Mouse (Mus musculus) limb, embryonic 11.5 days (tissue): Measurements from ENCODE around the gene Plod2. TPM values are rescaled to one million over a fixed set of nuclear protein-coding genes. Genes with fewer than 3 reads are reported as not detected.

Experiments
- ATAC-seq: fragments of 200-750 bp; cut with Nextera tagmentation; 2 replicates; pipeline ENCODE4 v1.8.0; 2017; ENCODE audit warnings: low read depth; ENCODE audit not compliant: insufficient number of reproducible peaks, low FRiP score, low TSS enrichment
- DNase-seq: peaks from one replicate; pipeline ENCODE4 v3.0.0-alpha.2; 2015; ENCODE audit warnings: low spot score
- H3K27ac ChIP-seq: fragments of 300-500 bp; sonication (generic); replicated peaks from 2 replicates; pipeline ENCODE4 v1.5.1; 2014; ENCODE audit warnings: low read depth, mild to moderate bottlenecking, low read length
- H3K27me3 ChIP-seq: fragments of 300-500 bp; sonication (generic); 2 replicates; pipeline ENCODE4 v1.6.1; 2014; ENCODE audit warnings: mild to moderate bottlenecking, low read length, mixed read lengths; ENCODE audit not compliant: control insufficient read depth, insufficient read depth
- H3K36me3 ChIP-seq: fragments of 300-500 bp; sonication (generic); 2 replicates; pipeline ENCODE4 v1.6.1; 2014; ENCODE audit warnings: mild to moderate bottlenecking, low read length, moderate library complexity, mixed read lengths; ENCODE audit not compliant: control insufficient read depth, insufficient read depth
- H3K4me1 ChIP-seq: fragments of 300-500 bp; sonication (generic); 2 replicates; pipeline ENCODE4 v1.6.1; 2014; ENCODE audit warnings: low read length, mixed read lengths; ENCODE audit not compliant: control insufficient read depth, insufficient read depth
- H3K4me2 ChIP-seq: fragments of 300-500 bp; sonication (generic); 2 replicates; pipeline ENCODE4 v1.6.1; 2014; ENCODE audit warnings: low read depth, mild to moderate bottlenecking, moderate library complexity; ENCODE audit not compliant: severe bottlenecking
- H3K4me3 ChIP-seq: fragments of 300-500 bp; sonication (generic); 2 replicates; pipeline ENCODE4 v1.5.1; 2014; ENCODE audit warnings: low read depth, low read length
- H3K9ac ChIP-seq: fragments of 300-500 bp; sonication (generic); 2 replicates; pipeline ENCODE4 v1.6.1; 2014; ENCODE audit warnings: mild to moderate bottlenecking, low read length
- H3K9me3 ChIP-seq: fragments of 300-500 bp; sonication (generic); 2 replicates; pipeline ENCODE4 v1.6.1; 2016; ENCODE audit warnings: low read length; ENCODE audit not compliant: control insufficient read depth
- WGBS: fragments of 180-500 bp; shearing (Covaris S2); extraction: QIAGEN DNeasy Blood & Tissue Kit; methylation state at CpG from one replicate; pipeline ENCODE4 v1.1.7; 2014; 5-methylcytosine and 5-hydroxymethylcytosine counted together
- polyA plus RNA-seq: library from polyadenylated mRNA; unstranded; fragments of >200 nt; fragmentation: Nextera tagmentation; extraction: Ambion mirVana; gene quantifications from 2 replicates; pipeline ENCODE4 v1.2.1, GENCODE M21; 2014

Plod2 gene
- polyA plus RNA-seq, 1 experiment from 2014 or later: 47.8 TPM

DNA sequence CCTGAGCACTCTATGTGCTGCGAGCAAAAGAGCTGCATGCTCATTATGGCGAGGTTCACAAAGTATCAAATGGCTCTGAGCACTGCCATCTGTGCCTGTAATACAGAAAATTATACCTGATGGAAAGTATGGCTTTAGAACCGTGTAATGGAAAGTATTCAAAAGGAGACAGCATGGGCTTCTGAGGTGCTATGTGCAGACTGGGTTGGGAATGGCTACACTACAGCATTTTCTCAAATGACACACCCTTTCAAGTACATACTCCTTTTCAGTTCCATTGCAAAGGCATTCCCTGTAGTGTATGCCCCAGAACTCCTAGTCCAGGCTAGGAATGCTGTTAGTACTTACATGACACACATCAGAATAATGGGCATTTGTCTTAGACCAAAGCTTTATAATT is 12.0 kb upstream of the Plod2 start:
- ATAC-seq (no peak), DNase-seq (no peak)
- H3K9ac ChIP-seq: no peak overlapping the region
- H3K27ac ChIP-seq: no peak overlapping the region
- H3K4me3 ChIP-seq: no peak overlapping the region
- no peaks in the 10 kb centered on the region for H3K27me3 ChIP-seq
- no peaks in the 10 kb centered on the region for H3K9me3 ChIP-seq
- H3K36me3 ChIP-seq: no peaks in the 10 kb centered on the region
- WGBS: 77% methylated on average over 3 of the region's 3 CpGs
- H3K4me1 ChIP-seq: no peaks in the 10 kb centered on the region
- no peak overlapping the region for H3K4me2 ChIP-seq

DNA sequence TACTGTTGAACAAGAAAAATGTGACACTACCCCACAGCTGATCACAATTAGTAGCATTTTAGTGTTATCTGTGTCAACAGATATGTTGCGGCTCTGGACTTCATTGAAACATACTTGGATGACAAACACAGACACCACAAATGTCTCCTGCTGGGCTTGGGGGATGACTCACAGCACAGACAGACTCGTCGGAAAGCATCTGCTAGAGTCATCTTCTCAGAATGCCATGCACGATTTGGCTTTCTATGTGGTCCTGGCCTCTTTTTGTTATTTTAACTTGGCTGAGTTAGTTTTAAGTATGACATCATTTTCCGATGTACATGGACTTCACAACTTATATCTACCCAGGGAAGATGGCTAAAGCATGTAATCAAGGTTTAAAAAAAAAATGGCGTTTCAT is 4.3 kb upstream of the Plod2 start:
- no peak overlapping the region for H3K4me2 ChIP-seq
- H3K9ac ChIP-seq: no peak overlapping the region
- H3K4me3 ChIP-seq: no peak overlapping the region
- H3K36me3 ChIP-seq: no peaks in the 10 kb centered on the region
- WGBS: 91% methylated on average over 6 of the region's 6 CpGs
- no peak overlapping the region for H3K27ac ChIP-seq
- no peaks in the 10 kb centered on the region for H3K4me1 ChIP-seq
- H3K9me3 ChIP-seq: no peaks in the 10 kb centered on the region
- DNase-seq (no peak), ATAC-seq (no peak)
- H3K27me3 ChIP-seq: no peaks in the 10 kb centered on the region

DNA sequence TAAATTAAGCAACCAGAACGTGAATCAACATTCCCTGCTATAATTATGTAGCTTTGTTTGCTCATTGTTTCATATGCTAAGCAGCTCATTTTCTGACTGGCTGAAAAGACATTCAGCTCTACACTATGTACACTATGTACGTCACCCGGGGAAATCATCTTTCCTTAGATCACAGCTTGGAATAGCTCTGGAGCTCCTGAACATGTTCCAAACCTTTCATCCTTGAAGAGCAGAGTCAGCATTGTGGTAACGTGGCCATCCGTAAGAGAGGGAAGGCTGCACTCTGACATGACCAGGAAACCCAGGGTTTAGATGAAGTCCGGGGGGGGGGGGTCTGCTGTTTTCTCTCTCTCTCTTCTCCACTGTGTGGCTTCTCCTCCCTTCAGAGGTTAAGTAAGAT is 3.8 kb upstream of the Plod2 start:
- H3K27me3 ChIP-seq: no peaks in the 10 kb centered on the region
- no peaks in the 10 kb centered on the region for H3K9me3 ChIP-seq
- H3K4me3 ChIP-seq: no peak overlapping the region
- ATAC-seq (no peak), DNase-seq (no peak)
- no peaks in the 10 kb centered on the region for H3K4me1 ChIP-seq
- no peak overlapping the region for H3K27ac ChIP-seq
- H3K4me2 ChIP-seq: no peak overlapping the region
- no peak overlapping the region for H3K9ac ChIP-seq
- no peaks in the 10 kb centered on the region for H3K36me3 ChIP-seq
- WGBS: 93% methylated on average over 6 of the region's 6 CpGs

DNA sequence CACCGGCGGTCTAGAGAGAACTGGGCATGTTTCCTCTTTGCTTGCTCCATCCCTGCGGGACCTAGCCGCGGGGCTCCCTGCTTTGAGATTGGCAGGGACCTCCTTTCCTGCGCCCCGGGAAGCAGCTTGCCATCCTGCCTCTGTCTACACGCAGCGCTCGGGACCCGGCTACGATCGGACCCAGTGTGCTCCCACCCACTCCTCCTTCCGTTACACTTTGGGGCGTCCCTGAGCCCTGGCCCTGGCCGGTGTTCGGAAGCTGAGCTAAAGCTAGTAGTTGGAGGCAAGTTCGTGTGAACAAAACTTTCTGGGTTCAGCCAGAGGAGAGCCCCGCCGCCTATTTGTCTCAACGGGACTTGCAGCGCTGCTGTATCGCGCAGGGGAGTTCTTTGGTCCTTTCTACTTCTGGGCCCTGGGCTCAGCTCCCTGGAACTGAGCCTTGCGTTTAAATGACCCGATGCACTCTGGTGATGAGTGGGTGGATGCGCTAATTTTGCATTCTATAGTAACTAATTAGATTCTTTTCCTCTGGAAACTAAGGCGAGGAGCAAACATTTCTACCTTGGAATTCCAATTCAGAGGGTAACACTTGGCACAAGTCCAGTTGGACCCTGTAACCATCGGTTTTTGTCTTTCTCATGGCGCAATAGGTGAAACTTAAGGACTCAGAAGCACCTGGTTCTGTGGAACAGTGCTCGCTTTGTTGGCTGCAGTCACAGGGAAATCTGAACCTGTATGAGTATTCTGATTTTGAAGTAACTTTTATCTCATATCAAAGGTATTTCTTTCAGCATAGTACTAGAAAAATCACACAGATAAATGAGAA is 781 bp downstream of the Plod2 start:
- no peaks in the 10 kb centered on the region for H3K36me3 ChIP-seq
- H3K9ac ChIP-seq: peak overlapping the region; percentile 92
- peak overlapping the region; percentile 76 for H3K4me3 ChIP-seq
- DNase-seq (peak; percentile 77), ATAC-seq (peak; percentile 49)
- peaks cover 8% of the 10 kb centered on the region for H3K4me1 ChIP-seq
- H3K27me3 ChIP-seq: no peaks in the 10 kb centered on the region
- 3% methylated on average over 29 of the region's 31 CpGs for WGBS
- H3K9me3 ChIP-seq: no peaks in the 10 kb centered on the region
- peak overlapping the region; percentile 76 for H3K27ac ChIP-seq
- peak overlapping the region; percentile 62 for H3K4me2 ChIP-seq

DNA sequence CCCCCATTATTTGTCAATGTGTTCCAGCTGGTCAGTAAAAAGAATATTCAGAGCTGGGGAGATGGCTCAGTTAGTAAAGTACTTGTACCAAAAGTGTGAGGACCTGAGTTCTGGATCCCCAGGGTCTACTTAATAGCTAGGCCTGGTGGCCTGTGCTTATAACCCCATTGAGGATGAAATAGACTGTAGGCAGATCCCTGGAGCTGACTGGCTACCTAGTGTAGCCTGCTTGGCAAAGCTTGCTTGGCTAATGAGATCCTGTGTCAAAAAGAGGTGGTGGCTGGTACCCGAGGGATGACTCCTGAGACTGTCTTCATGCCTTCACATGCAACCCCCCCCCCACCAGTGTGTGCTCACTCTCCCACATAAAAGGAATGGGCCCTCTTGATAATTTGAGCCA is 2.1 kb downstream of the Plod2 start:
- Histone ChIP-seq H3K27ac (no peak overlapping the region), H3K9me3 (no peaks in the 10 kb centered on the region), H3K4me2 (no peak overlapping the region), H3K36me3 (no peaks in the 10 kb centered on the region), H3K4me1 (peaks cover 11% of the 10 kb centered on the region), H3K9ac (no peak overlapping the region), H3K4me3 (no peak overlapping the region), H3K27me3 (no peaks in the 10 kb centered on the region)
- WGBS: 81% methylated on average over 1 of the region's 1 CpGs
- no peak for DNase-seq
- ATAC-seq: no peak

DNA sequence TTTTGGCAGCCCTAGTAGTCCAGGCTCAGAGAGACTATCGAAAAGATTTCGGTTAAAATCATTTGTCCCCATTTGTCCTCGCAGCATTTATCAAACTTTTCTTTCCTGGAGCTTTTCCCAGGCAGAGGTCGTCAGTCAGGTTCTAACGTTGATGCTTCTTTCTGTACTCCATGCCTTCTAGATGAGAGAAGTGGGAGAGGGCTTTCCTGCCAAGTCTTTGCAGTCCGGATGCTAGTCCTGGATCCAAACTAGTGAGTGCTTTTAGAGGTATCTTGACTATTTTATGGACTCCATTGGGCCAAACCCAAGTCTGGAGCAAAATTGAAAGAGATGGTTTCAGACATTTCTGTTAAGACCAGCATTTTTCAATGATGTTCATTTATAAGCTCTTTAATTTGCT is 3.0 kb downstream of the Plod2 start:
- H3K9ac ChIP-seq: no peak overlapping the region
- no peak overlapping the region for H3K4me3 ChIP-seq
- no peak overlapping the region for H3K4me2 ChIP-seq
- H3K27ac ChIP-seq: no peak overlapping the region
- DNase-seq: no peak
- H3K4me1 ChIP-seq: peaks cover 11% of the 10 kb centered on the region
- WGBS: 87% methylated on average over 6 of the region's 6 CpGs
- ATAC-seq: no peak
- no peaks in the 10 kb centered on the region for H3K9me3 ChIP-seq
- no peaks in the 10 kb centered on the region for H3K36me3 ChIP-seq
- H3K27me3 ChIP-seq: no peaks in the 10 kb centered on the region

DNA sequence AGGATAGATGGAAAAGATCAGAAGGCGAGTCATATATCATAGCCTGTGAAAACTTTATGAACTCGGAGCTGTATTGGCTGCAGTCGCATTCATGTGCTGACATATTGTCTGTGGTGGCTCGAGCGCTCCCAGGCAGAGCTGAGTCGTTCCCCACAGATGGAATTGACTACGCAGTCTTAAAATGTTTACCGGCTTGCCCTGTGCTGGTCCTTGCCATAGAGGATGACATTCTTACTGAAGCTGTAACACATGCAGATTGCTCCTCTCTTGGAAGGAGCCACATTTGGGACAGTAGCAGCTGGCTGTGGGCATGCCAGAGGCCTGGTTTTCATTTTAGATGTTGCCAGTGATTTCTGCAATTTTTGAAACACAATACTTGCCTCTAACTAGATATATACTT is 4.4 kb downstream of the Plod2 start:
- no peak overlapping the region; the same call in 1 of the 2 replicates for H3K4me2 ChIP-seq
- no peaks in the 10 kb centered on the region for H3K27me3 ChIP-seq
- ATAC-seq: no peak
- H3K27ac ChIP-seq: no peak overlapping the region
- H3K36me3 ChIP-seq: no peaks in the 10 kb centered on the region
- H3K9me3 ChIP-seq: no peaks in the 10 kb centered on the region
- no peak overlapping the region for H3K9ac ChIP-seq
- WGBS: 45% methylated on average over 8 of the region's 8 CpGs
- DNase-seq: peak; percentile 41
- no peak overlapping the region for H3K4me3 ChIP-seq
- H3K4me1 ChIP-seq: peaks cover 11% of the 10 kb centered on the region

DNA sequence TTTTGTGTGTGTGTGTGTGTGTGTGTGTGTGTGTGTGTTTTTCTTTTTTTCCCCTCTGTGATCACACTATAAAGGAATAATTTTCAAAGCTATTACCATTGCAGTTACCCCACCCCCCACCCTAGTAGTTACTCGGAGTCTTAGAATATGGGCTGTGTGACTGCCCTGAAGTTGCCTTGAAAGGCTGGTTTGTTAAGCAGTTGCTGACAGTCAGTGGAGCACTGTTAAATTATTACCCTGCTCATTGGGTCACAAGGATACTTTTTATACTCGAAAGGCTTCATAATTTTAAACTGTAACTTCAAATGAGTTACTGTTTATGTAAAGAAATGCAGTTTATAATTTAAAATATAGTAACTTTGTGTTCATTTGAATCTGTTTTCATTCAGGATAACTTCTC is 5.1 kb downstream of the Plod2 start:
- DNase-seq (peak; percentile 19), ATAC-seq (no peak)
- H3K36me3 ChIP-seq: no peaks in the 10 kb centered on the region
- no peak overlapping the region for H3K4me3 ChIP-seq
- peaks cover 11% of the 10 kb centered on the region for H3K4me1 ChIP-seq
- no peak overlapping the region for H3K4me2 ChIP-seq
- H3K9me3 ChIP-seq: no peaks in the 10 kb centered on the region
- H3K9ac ChIP-seq: no peak overlapping the region
- 41% methylated on average over 2 of the region's 2 CpGs for WGBS
- H3K27me3 ChIP-seq: no peaks in the 10 kb centered on the region
- H3K27ac ChIP-seq: no peak overlapping the region

DNA sequence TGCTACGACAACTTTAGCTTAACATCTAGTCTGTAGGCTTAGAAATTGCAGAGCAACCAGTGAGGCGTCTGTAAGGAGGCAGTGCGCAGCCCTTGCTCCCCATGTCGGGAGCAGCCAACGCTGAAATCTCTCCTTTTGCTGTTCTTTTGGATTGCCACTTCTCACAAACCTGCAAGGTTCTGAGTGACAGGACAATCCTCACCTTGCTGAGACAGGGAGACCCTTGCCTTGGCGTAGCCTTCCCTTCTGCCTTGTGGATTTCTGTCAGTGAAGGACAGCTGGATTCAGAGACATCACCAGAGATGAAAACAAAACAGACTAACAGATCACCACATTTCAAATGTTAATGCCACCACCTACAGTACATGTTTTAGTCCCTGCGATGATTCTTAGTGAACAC is 5.8 kb downstream of the Plod2 start:
- Histone ChIP-seq H3K27ac (no peak overlapping the region), H3K4me3 (no peak overlapping the region), H3K27me3 (no peaks in the 10 kb centered on the region), H3K4me1 (peaks cover 11% of the 10 kb centered on the region), H3K36me3 (no peaks in the 10 kb centered on the region), H3K4me2 (no peak overlapping the region), H3K9me3 (no peaks in the 10 kb centered on the region), H3K9ac (no peak overlapping the region)
- ATAC-seq: no peak
- no peak for DNase-seq
- WGBS: 91% methylated on average over 7 of the region's 7 CpGs
